Mouse (Mus musculus): ENCODE data around the gene Med15.

- TF ChIP-seq CTCF (IDR thresholded peaks at IDR 0.05; ENCODE audit: low read depth) (peak; percentile 49), EP300 (IDR thresholded peaks at IDR 0.05; ENCODE audit: low read depth) (no peak)
Measured at GRCm38 (mm10) chr16:17729974-17730373, 2.7 kb downstream of the Med15 start.
